Mouse (Mus musculus) E14TG2a.4 (cell line): Measurements from ENCODE around the gene Mpz.

Experiments
- CTCF ChIP-seq: conservative IDR thresholded peaks from 2 replicates; pipeline ENCODE4 v1.5.1; 2014; ENCODE audit warnings: low read length
- NANOG ChIP-seq: IDR thresholded peaks from 2 replicates; pipeline ENCODE4 v1.6.1; 2014; ENCODE audit warnings: borderline replicate concordance, low read length, mixed read lengths

- TF ChIP-seq CTCF (no peak), NANOG (no peak)
Measured at GRCm38 (mm10) chr1:171190832-171191231, 40.3 kb downstream of the Mpz start.
